Mouse (Mus musculus) lung, postnatal 25 days (tissue): Measurements from ENCODE around the gene Adamts17.

ENCODE experiments used
- DNase-seq: peaks from one replicate; pipeline ENCODE4 v3.0.0; 2022; ENCODE audit warnings: low spot score

The Adamts17 gene

DNA sequence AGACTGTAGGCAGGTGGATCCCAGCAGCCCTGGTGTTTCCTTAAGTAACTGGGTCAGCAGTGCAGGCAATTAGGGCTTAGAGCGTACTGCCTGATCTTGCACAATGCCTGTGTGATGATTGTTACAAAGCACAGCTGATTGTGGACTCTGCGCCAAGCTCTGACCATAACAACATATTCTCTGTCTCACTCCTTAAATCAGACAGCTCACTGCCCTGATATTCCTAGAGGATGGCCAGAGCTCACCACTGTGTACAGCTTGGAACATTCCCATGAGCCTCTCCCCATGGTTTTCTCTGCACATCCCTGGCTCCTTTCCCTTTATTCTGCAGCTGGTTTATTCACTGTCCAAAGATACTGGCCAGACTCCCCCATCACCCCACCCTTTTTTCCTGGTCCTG, 194.8 kb downstream of the Adamts17 start:
- peak; percentile 64 for DNase-seq

DNA sequence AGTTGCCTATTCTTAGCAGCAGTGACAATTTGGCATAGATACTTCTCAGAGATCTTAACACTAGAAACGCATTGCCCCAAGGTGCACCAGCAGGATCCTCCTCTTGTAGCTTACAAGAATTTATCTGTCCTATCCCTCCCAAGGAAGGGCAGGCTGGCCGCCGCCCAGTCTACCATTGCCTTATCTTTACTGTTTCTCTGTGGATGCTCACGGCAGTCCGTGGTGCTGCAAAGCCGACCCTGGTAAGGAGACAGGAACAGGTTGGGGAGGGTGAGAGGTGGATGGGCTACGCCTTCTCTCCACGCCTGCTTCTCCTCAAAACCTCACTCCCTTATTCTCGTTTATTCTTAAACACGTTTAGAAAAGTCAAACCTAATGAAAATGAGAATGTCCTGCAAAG, 195.7 kb downstream of the Adamts17 start:
- no peak for DNase-seq

DNA sequence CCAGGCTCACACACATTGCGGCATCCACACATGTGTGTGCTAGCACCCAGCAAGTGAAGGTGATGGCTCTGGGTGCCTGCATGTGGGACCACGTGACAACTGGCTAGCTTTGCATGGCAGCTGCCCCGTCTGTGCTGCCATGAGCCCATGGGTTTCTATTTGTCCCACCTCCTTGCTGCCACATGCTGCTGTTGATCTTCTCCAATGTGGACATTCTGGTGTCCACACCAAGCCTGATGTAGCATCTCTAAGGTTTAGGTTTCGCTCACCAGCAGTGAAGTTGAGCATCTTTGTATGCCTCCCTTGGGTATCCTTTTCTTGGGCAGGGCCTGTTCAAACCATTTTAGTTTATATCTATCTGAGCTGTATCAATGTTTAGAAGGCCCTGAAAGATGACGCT, 196.1 kb downstream of the Adamts17 start:
- no peak for DNase-seq

DNA sequence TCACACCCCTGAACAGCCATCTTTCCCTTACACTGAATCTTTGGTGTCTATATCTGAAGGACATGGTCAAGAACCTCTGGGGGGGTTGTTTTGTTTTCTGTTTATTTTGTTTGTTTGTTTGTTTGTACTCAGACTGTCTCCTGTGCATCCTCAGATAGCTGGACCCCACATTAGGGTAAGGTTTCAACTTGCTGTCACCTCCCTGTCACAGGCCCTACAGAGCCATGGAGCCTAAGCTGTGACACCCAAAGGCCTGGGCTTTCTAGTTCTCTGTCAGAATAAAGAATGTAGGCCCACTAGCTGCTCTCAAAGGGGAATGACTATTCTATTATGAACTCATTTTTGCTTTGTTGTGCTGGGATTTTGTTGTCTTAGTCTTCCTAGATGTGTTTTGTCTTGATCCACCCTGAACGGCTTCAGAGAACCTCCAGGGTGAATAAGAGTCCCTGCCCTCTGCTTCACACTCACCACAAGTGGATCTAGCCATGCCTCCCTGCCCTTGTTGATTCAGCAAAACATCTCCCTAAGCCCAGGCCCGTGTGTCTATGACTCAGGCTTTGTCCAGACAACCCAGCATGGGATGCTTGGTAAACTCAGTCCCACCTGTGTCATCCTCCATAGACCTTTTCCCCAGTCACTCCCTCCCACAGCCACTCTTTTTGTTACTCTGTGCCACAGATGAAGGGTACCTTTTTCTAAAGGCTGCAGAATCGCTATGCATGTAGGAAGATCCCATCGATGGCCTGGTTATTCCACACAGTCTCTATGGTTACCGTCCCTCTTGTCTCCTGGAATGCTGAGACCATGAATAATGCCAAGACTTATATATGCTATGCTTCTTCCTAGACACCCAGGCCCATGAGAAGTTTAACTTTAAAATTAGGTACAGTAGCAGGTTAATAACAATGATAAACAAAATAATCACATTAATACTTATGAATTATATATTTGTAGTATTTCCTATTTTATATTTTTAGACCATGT, 197.3 kb downstream of the Adamts17 start:
- DNase-seq, result no peak

DNA sequence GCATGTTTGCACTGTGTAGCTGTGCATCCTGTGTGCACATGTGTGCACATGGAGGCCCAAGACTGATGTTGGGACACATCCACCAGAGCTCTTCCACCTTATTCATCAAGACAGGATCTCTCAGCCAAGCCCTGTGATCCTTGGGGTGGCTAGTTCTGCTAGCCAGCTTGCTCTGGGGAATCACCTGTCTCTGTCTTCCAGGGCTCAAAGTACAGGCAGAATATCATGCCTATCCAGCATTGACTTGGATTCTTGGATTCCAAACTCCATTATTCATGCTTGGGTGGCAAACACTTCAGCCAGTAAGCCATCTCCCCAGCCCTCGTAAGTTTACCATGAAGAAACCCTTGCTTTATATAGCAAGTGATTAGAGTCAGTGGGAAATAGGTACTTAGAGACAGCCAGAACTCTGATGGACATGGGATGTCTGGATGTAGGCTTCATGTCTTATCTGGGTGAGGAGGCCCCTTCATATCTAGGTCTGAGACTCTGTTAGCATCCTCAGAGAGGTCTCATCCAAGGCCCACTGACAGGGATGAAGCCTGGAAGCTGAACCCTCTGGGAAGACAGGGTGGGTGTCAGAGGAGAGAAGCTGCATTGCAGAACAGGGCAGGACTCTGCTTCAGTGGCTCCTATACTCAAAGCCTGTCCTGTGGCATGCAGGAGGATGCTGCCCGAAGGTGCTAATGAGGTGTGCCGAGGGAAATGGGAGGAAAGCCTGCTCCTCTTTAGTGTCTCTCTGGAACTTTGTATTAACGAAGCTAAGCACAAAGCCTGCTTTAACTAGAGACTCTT, 198.4 kb downstream of the Adamts17 start:
- DNase-seq, result no peak

DNA sequence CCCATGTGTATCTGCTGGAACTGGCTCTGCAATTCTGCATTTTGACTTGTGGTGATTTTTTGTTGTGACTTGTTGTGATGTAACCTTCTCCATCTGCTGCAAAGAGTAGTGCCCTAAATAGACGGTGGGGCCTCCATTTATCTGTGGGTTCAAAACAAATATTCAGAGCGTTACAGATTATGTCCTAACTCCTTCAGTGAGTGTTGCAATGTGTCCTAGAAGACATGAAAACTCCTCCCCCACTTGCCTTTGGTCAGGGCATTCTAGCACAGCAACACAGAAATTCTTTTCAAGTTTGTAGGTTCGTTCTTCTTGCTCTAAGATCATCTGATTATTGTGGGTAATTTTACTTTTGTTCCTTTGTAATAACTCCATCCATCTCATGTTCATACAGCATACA, 199.6 kb downstream of the Adamts17 start:
- no peak for DNase-seq

DNA sequence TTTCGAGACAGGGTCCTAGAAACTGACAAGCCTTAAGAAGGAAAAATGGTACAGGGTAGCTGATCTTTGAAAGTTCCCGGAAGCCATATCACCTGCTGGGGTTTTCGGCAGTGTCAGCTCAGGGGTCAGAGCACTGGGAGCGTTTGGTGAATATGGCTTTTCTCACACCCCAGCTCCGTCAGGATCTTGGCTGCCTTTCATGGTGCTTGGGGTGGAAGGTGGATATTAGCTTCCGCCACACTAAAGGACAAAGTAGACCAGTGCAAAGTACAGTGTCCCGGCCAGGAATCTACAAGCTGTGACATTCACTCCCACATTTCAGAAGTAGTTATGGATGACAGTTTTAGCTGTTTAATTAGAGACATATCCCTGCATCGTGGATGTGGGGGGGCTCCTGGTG, 200.3 kb downstream of the Adamts17 start:
- DNase-seq, result no peak

DNA sequence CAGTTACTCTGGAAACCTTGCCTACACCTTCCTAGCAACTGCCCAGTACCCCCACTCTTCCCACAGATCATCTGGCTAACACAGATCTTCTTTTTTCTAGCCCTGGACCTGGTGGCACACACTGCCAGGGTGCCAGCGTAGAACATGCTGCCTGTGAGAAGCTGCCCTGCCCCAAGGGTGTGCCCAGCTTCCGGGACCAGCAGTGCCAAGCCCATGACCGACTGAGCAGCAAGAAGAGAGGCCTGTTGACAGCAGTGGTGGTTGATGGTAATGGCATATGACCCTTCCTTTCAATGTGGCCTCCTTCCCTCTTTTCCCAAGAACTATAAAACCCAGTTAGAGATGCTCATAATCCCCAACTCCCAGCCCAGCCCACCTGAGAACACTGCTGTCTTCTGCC, 202.2 kb downstream of the Adamts17 start:
- DNase-seq, result no peak

DNA sequence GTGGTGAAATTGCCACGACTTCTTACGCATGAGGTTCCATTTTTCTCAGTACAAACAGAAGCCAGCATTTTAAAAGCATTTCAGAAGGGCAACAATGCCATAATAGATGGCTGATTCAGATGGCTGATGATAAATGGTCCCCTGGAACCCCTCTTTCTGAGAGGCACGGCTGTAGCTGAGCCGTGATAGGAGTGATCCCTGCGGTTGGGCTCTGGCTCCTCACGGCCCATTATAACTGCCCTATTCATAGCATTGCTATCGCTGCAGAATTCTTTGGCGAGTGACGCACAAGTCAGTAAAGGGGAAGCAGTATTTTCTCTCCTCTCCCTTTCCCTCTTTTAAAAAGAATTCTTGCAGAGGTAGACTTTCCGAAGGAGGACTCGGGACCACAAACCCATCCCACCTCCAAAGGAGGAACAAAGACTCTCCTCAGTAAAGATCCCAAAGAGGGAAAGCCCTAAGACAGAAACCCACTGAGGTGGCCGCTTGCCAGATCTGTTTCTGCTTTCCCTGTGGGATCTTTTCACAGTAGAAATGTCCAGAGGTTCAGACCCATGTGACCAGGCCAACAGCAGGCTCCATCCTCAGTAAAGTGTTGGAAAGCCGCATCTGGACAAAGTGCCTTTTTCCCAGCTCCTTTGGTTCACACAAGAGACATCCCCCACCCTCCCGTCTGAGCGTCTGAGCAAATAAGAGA, 204.7 kb downstream of the Adamts17 start:
- no peak for DNase-seq

DNA sequence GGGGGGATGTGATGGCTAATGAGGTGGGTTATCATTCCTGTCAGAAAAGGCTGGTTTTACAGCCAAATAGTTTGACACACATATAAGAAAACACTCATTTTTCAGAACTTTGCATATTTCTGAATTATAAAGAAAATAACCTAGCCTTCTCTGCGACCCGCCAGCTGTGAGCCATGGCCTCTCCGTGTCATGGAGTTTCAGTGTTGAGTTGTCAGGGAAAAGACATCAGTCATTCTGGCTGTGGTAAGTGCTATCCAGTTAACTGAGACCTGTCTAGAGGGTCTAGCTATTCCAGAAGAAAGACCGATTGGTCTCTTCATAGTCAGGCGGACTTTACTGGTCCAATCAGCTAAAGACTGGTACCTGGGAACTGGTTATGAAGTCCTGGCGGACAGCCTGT, 205.7 kb downstream of the Adamts17 start:
- DNase-seq, result no peak

DNA sequence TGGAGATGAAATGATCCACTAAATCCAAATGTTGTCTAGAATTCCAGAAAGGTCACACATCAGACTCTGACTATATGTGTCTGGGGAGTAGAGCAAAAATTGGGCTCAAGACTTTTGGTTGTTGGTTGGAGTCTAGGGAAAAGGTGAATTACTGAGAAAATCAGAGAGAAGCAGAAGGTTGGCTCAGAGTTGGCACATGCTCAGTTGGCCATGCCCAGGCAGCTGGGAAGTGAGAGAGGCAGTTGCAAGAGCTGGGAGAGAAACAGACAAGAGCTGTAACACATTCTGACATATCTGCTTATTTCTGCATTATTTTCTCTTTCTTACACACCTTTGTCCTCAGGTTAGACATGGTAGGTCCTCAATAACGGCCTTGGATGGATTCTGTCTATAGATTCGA, 209.7 kb downstream of the Adamts17 start:
- no peak for DNase-seq

DNA sequence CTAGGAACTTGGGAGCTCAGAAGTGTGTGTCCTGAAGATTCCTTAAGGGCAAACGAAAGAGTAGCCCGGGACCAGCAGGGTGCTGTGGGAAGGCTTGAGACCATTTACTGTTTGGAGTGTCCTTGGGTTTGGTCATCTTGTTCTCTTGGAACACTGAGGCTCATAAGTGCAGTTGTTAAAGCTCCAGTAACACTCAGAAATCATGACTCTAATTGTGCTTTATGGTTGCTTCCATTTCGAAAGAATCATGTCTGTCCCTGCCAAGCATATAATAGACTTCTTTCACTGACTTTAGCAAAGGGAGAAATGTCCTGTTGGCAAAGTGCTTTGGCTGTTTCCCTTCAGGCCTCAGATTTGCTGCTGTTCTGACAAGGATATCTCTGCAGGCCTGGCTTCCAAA, 210.9 kb downstream of the Adamts17 start:
- DNase-seq, result no peak

DNA sequence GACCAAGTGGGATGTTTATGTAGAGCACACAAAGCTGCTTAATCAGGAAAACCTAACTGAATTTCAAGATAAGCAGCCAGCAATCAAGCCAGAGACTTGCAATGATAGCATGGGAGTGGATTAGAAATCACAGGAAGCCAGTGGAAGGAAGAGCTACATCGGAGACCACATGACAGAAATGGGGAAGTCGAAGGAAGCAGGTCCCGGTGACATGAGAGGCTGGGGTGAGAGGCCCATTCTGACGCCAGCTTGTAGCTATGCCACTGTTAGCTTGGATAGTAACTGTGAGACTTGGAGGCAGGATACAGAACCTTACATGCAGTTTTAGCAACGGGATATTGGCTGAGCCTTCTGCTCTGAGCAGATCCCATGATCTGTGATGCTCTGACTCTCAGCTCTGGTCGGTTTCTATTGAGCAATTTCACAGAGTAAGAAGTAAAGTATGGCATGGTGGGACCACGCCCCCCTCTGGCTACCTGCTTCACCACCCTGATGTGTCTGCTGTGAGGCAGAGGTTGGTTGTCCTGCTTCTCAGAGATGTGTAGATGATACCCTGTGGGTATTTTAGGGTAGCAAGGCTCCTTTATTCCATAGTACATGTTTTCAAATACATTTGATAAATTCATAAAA, 211.7 kb downstream of the Adamts17 start:
- DNase-seq, result no peak

DNA sequence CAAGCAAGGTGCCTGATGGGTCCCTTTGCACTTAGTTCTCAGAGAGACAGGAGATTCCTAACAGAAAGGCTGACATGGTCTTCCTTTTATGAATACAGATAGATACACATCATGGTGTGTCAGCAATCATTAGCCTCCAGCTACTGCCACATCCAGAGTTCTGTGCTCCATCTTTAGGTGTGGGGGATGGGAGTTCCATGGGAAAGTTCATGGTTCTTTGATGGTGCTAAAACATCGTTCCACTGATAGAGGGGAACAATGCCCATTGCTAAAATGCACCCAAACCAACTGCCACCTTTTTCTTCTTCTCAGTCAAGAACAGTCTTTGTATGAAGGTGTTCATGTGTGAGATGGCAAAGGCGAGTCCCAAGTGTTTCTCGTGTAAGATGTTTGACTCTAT, 215.3 kb downstream of the Adamts17 start:
- no peak for DNase-seq

DNA sequence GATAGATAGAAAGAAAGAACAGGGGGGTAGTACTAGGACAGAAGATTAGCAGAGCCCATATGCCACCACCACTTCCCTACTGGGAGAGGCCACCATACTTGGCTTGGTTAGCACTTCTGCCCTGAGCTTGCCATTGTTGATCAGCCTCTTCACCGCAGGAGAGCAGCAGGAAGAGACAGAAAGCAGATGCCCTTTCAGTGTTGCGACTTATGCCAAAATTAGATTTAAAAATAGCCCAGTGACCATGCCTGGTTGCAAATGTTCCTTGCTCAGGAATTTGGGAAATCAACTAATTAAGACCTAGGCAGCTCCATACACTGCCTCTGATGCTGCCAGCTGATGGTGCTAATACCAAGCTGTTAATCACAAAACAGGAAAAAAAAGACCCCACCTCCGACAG, 216.0 kb downstream of the Adamts17 start:
- no peak for DNase-seq

DNA sequence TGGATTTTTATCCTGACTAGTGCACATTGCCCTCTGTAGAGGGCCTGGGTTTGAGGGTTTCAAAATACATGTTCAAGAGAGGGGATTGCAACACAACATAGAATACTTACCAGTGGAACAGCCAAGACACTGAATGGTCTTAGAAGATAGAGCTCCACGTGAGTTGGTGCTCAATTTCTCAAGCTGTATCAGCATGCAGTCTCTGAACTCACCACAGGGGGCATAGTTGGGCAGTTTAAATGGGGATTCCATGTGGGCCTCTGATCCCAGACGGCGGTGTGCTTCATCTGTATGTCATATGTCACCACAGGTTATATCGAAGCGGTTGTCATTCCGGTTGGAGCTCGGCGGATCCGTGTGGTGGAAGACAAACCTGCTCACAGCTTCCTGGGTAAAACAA, 222.2 kb downstream of the Adamts17 start:
- DNase-seq, result no peak

DNA sequence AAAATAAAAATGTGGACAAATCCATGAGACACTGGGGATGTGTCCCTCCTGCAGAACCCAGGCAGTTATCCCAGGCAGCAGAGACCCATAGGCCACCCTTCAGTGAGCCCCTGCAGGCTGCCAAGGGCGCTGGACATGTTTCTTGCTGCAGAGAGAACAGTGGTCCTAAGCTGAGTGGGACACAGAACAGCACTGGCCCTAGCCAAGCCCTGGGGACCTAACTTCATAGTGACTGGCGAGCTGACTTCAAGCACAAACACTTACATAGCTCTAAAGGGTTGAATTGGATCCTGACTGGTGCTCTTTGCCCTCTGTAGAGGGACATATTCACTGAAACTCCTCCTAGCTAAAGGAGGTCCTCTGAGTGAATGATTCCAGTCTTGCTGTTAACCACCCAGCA, 223.0 kb downstream of the Adamts17 start:
- DNase-seq, result no peak

DNA sequence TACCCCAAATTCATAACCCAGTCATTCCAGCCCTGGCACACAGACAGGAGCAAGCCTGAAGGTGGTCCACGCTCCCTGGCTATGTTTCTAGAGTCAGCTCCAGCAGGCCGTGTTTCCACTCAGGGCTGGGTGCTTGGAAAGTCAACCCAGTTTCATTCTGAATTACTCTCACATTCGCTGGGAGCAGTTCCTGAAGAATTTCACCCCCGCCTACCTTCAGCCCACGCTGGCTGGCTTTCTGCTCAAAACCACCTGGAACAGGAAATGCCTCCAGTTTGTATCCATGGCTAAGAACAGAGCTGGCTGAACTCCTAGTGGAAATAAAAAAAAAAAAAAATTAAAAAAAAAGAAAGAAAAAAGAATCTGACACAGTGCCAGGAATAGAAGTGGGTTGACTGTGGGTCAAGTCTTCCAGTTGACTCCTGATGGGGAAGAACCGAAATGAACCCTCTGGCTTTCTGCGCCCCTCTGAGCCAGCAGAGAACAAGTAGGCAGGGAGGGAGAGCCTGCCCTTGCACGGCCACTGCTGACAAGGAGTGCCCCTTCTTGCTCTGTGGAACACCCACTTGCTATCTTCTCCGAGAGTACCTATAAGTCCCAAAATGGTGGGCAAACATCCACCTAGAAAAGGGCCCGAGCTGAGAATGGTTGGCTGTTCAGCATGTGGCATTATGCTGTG, 225.2 kb downstream of the Adamts17 start:
- no peak for DNase-seq

DNA sequence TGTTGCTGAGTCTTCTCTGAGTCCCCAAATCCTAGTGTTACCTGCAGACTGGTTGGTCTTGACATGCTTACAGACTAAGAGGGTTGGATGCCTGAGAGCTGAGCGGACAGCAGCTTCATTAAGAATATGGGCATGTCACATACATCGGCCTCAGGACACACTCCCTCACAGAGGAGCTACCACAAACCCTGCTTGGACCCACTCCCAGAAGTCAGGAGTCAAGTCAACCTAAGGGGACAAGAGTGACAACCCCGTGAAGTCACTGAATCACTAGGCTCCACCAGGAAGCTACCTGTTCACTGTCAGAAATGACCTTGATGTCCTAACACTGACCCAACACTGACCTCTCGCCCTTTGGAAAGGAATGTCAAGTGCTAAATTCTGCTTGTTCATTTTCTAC, 226.1 kb downstream of the Adamts17 start:
- no peak for DNase-seq

DNA sequence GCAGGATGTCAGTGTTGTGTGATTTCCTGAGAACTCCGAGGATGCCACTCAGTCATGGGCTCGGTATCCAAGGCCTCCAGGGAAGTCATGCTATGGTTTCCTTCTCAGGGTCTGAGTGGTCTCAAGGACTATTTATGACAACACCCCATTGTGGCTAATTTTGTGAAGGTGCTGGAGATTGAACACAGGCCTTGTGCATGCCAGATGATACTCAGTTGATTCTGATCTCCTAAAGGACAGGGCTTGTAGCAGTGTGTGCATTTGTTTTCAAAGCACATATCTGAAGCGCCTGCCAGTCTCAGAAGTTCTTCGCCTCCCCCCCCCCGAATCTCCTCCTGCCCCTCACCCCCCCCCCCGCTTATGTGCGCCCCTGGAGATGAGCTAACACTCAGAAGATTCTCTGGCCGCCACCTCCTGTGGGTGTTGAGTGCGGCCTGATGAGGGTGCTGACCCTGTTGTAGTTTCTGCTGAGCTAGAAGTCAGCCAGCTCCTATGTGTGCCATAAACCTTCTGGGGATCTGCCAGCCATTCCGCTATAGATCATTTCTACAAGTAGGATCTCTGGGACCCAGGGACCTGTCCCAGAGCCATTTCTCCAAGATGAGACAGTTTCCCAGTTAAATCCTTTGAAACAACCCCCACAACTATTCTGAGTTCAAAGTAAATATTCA, 232.6 kb downstream of the Adamts17 start:
- no peak for DNase-seq

DNA sequence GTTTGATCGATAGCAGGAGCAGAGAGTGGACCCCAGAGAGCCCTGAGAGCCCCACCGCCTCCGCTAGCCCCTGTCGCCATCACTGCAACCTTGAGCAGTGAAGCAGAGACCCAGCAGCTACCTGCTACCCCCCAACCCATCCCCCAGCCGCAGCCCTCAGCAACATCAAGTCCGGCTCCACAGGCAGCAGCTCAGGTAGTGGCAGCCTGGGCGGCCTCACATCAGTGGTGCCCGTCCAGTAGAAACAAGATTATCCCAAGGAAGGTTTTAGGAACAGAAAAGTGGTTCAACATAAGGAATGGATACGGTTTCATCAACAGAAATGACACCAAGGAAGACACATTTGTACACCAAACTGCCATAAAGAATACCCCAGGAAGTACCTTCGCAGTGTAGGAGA, 243.2 kb downstream of the Adamts17 start:
- no peak for DNase-seq
